Mouse (Mus musculus) limb, embryonic 15.5 days (tissue): ENCODE data around the gene Morc2b. TPM values are rescaled to one million over a fixed set of nuclear protein-coding genes. Genes with fewer than 3 reads are reported as not detected.
A peak's percentile ranks its signal among the peaks of the same experiment; 100 is the strongest.
"Not testable (repeated sequence)": the region's sequence is repeated elsewhere in the genome, so short reads cannot be mapped to it uniquely, and the experiment has no call there.

ENCODE experiments used
- ATAC-seq: fragments of 200-750 bp; cut with Nextera tagmentation; 2 replicates; pipeline ENCODE4 v1.8.0; 2017; ENCODE audit warnings: low read depth, moderate TSS enrichment; ENCODE audit not compliant: insufficient number of reproducible peaks, low FRiP score, low TSS enrichment
- H3K27ac ChIP-seq: fragments of 300-500 bp; sonication (generic); 2 replicates; pipeline ENCODE4 v1.5.1; 2015; ENCODE audit warnings: moderate library complexity, mild to moderate bottlenecking, inconsistent platforms
- H3K27me3 ChIP-seq: fragments of 300-500 bp; sonication (generic); 2 replicates; pipeline ENCODE4 v1.6.1; 2015; ENCODE audit warnings: inconsistent platforms
- H3K36me3 ChIP-seq: fragments of 300-500 bp; sonication (generic); 2 replicates; pipeline ENCODE4 v1.6.1; 2015; ENCODE audit warnings: inconsistent platforms
- H3K4me1 ChIP-seq: fragments of 300-500 bp; sonication (generic); 2 replicates; pipeline ENCODE4 v1.6.1; 2015; ENCODE audit warnings: inconsistent platforms
- H3K4me2 ChIP-seq: fragments of 300-500 bp; sonication (generic); 2 replicates; pipeline ENCODE4 v1.6.1; 2015; ENCODE audit warnings: mild to moderate bottlenecking, inconsistent platforms
- H3K4me3 ChIP-seq: fragments of 300-500 bp; sonication (generic); 2 replicates; pipeline ENCODE4 v1.5.1; 2015; ENCODE audit warnings: mild to moderate bottlenecking, inconsistent platforms
- H3K9ac ChIP-seq: fragments of 300-500 bp; sonication (generic); 2 replicates; pipeline ENCODE4 v1.6.1; 2015; ENCODE audit warnings: inconsistent platforms
- H3K9me3 ChIP-seq: fragments of 300-500 bp; sonication (generic); 2 replicates; pipeline ENCODE4 v1.6.1; 2016; ENCODE audit warnings: inconsistent platforms
- WGBS: fragments of 180-500 bp; shearing (Covaris S2); methylation state at CpG from one replicate; pipeline ENCODE4 v1.1.7; 2015; 5-methylcytosine and 5-hydroxymethylcytosine counted together
- polyA plus RNA-seq: library from polyadenylated mRNA; unstranded; fragments of >200 nt; fragmentation: Nextera tagmentation; extraction: Ambion mirVana; gene quantifications from 2 replicates; pipeline ENCODE4 v1.2.1, GENCODE M21; 2015

Gene Morc2b
- 0.14 and 0.16 TPM in 2 replicates for polyA plus RNA-seq

DNA sequence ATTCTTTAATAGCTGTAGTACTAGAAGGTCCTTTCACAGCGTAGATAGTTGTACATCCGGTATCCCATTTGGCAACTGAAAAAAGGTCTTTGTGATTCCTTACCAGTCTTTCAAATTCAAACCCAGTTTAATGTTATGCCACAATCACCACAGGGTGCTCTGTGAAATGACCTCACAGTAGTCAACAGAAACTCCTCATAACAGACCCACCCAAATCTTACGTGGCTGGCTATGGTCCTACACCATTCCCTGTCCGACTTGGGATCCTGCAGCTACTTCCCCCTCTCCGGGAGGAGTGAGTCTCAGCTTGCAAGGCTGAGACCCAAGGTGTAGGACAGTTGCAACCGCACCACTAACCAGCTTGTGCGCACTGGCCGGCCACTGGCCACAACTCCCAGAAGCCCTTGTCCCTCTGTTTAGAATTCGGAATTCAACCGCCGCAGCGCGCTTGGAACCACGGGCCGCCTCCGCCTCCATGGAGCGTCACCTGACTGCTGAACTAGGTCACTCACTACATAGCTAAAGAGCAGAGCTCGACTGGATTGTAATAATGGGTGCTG lies at the start of gene Morc2b:
Gene Morc2b, minus strand, starts transcription at position 423 of the 560 bp plus-strand sequence.
- Histone ChIP-seq H3K27ac (no peak within 1 kb of the TSS), H3K36me3 (no peaks in the 10 kb centered on the region), H3K4me3 (no peak within 1 kb of the TSS), H3K9me3 (no peaks in the 10 kb centered on the region), H3K9ac (no peak within 1 kb of the TSS), H3K4me1 (no peaks in the 10 kb centered on the region), H3K27me3 (no peaks in the 10 kb centered on the region), H3K4me2 (no peak within 1 kb of the TSS)
- no peak for ATAC-seq
- WGBS, result 71% methylated on average over 18 of the region's 18 CpGs

DNA sequence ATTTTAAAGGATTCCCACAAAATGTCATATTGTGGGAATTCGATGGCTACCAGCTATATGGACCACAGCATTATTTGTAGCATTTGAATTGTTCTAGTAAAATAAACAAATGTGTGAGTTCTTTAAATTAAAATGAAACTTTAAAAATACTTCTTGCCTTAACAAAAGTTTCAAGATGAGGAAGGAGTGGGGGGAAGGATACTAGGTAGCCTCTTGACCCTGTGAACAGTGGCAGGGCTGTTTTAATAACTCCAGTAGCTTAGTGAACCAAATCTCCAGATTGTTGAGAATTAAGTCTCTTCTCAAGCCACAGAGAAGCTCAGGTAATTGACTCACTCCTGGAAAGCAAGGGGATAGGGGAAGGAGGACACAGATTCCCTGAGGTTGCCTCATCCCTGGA lies 28.7 kb upstream of the Morc2b start, which contains the start of gene Olfr55:
Gene Olfr55, plus strand, starts transcription at position 301 of the 400 bp plus-strand sequence.
- not testable (repeated sequence) for H3K9me3 ChIP-seq, H3K27ac ChIP-seq, H3K4me1 ChIP-seq, H3K4me2 ChIP-seq, H3K36me3 ChIP-seq, H3K27me3 ChIP-seq, H3K9ac ChIP-seq, H3K4me3 ChIP-seq, ATAC-seq
- WGBS, result 65% methylated on average over 1 of the region's 1 CpGs

DNA sequence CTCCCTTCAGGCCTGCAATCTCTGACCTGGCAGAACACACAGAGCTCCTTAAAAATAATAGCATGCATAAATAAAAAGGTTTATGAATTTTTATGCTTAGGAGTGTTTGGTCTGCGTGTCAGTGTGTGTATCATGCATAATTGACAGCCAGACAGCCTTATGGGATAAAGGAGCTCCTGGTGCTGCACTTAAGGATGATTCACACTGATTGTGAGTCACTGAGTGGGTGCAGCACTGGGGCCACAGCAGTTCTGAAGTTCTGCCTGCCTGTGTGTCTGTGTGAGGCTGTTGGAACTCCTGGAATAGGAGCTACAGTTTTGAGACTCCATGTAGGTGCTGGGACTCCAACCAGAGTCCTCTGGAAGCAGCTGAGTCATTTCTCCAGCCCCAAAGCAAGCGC lies 13.2 kb downstream of the Morc2b start:
- Histone ChIP-seq H3K4me1 (no peaks in the 10 kb centered on the region), H3K36me3 (no peaks in the 10 kb centered on the region), H3K27me3 (no peaks in the 10 kb centered on the region), H3K9me3 (no peaks in the 10 kb centered on the region), H3K27ac (no peak overlapping the region), H3K9ac (no peak overlapping the region), H3K4me2 (no peak overlapping the region), H3K4me3 (no peak overlapping the region)
- WGBS, result 64% methylated on average over 2 of the region's 2 CpGs
- ATAC-seq, result no peak

DNA sequence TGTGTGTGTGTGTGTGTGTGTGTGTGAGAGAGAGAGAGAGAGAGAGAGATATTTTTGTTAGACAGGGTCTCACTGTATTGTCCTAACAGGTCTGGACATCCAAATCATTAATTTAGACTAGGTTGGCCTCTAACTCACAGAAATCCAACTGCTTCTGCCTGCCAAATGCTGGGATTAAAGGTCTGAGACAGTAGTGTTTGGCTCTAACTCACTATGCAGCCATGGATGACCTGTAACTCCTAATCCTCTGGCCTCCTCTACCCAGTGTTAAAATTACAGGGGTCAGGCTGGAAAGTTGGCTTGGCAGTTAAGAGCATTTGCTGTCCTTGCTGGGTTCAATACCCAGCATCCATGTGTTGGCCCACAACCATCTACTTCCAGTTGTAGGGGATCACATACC lies 14.9 kb downstream of the Morc2b start:
- no peak overlapping the region for H3K4me3 ChIP-seq
- H3K9ac ChIP-seq, result no peak overlapping the region
- no peaks in the 10 kb centered on the region for H3K4me1 ChIP-seq
- no peak overlapping the region for H3K27ac ChIP-seq
- H3K27me3 ChIP-seq, result no peaks in the 10 kb centered on the region
- no peaks in the 10 kb centered on the region for H3K36me3 ChIP-seq
- no peaks in the 10 kb centered on the region for H3K9me3 ChIP-seq
- ATAC-seq, result no peak
- H3K4me2 ChIP-seq, result no peak overlapping the region

DNA sequence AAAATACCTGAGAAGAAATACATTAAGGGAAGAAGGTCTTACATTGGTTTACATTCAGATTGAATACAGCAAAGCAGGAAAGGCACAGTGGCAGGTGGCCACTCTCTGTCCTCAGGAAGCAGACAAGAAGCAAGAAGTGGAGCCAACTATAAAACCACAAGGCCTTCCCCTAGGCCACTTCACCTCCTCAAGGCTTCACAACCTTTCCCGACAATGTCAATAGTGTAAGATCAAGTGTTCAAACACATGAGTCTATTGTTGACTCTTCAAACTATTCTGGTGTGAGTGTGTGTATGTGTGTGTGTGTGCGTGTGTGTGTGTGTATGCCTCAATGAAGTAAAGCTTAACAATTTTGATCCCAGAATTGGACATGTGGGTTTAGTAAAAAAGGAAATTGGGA lies 42.1 kb downstream of the Morc2b start:
- no peak overlapping the region for H3K4me2 ChIP-seq
- H3K36me3 ChIP-seq, result no peaks in the 10 kb centered on the region
- 93% methylated on average over 2 of the region's 2 CpGs for WGBS
- no peaks in the 10 kb centered on the region for H3K9me3 ChIP-seq
- H3K27ac ChIP-seq, result no peak overlapping the region
- H3K27me3 ChIP-seq, result no peaks in the 10 kb centered on the region
- H3K4me3 ChIP-seq, result no peak overlapping the region
- no peak overlapping the region for H3K9ac ChIP-seq
- peaks cover 4% of the 10 kb centered on the region for H3K4me1 ChIP-seq
- ATAC-seq, result no peak

DNA sequence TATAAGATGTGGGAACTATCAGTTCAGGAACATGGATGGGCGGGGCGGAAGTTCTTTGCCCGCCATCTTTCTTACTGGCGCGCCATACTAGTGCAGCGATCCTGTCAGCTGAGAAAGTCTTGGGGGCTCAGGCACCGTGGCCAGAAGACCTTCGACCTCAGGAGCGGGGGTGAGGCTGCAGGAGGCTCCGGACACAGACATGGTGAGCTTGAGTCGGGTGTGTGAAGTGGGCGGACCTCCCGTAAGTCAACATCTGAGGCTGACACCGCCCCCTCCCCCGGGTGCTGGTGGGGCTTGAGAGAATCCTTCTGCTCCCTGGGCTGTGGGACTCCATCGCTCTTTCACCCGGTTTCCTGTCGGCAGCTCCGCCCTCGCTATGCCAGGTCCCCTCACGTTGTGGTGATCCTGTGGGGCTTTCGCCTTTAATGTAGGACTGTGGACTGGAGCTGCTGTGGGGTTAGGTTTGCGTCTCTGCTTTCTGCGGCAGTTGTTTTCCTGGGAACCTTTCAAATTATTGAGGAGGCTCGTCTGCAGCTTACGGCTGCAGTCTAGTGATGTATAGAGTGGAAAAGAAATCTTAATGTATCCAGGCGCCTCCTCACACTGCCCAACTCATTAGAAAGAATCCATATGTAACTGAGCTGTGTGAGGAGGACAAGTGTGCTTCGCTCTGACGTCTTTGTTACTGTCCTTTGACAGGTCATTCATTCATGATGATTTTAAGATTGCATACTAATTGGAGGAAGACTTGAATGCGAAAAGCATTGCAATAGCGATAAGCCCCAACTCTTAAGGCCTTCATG lies 46.9 kb downstream of the Morc2b start:
- Histone ChIP-seq H3K27me3 (no peaks in the 10 kb centered on the region), H3K4me3 (peak overlapping the region; percentile 69), H3K27ac (peak overlapping the region; percentile 87), H3K9me3 (no peaks in the 10 kb centered on the region), H3K9ac (peak overlapping the region; percentile 46), H3K4me1 (peaks cover 7% of the 10 kb centered on the region), H3K36me3 (no peaks in the 10 kb centered on the region), H3K4me2 (peak overlapping the region; percentile 58)
- peak; percentile 40; the same call in 1 of the 2 replicates for ATAC-seq
- 2% methylated on average over 31 of the region's 31 CpGs for WGBS

DNA sequence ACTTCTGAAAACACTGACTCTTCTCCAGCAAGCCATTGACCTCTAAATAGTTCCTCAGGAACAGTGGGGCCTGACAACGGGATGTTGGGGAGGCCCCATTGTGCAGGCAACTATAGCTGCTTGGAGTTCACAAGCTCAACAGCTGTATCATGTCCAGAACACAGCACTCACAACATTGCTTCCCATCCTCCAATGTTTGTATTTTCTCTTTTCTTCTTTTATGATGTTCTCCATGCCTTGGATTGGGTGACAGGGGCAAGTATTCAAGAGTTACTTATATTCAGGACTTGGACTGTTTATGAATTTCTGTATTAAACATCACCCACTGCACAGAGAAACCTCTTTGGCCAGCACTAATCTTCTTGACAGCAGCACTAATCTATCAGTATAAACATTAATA lies 47.9 kb downstream of the Morc2b start:
- no peak for ATAC-seq
- H3K9ac ChIP-seq, result no peak overlapping the region
- H3K9me3 ChIP-seq, result no peaks in the 10 kb centered on the region
- no peak overlapping the region for H3K27ac ChIP-seq
- no peaks in the 10 kb centered on the region for H3K27me3 ChIP-seq
- WGBS, result 95% methylated on average over 1 of the region's 1 CpGs
- no peak overlapping the region for H3K4me3 ChIP-seq
- H3K4me1 ChIP-seq, result peaks cover 7% of the 10 kb centered on the region
- H3K4me2 ChIP-seq, result no peak overlapping the region
- H3K36me3 ChIP-seq, result no peaks in the 10 kb centered on the region

DNA sequence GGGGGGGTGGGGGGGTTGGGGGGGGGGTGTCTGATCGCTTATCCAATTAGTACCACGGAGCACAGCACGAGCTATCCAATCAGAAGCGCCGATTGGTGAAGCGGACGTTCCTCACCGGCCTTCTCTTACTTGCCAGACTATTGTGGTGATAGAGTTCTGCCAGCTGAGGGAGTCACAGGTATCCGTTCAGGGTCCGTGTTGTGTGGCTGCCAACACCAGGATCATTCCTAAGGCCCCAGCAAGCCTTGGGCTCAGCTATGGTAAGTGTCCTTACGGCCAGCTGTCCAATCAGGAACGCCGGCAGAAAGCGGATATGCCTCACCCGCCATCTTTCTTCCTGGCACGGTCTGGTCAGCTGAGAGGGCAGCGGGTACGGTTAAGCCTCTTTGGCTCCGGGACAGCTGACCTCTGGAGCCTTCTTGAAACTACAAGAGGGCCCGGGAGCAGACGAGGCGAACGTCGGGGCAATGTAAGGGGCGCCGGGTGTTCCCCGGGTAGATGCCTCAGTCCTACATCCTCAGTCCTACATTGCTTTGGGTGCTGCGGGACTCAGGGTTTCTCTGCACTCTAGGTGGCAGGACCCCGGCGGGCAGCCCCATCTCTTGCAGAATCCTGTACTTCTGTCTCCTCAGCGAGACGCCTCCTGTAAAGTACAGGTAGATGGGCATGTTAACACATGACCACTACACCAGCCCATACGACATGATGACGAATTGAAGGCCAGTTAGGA lies 50.1 kb downstream of the Morc2b start, which contains the start of gene Zfp563:
Gene Zfp563, plus strand, starts transcription at position 91 of the 730 bp plus-strand sequence.
- peak within 1 kb of the TSS; percentile 54 for H3K4me2 ChIP-seq
- 3% methylated on average over 34 of the region's 34 CpGs for WGBS
- H3K36me3 ChIP-seq, result no peaks in the 10 kb centered on the region
- H3K4me1 ChIP-seq, result peaks cover 7% of the 10 kb centered on the region
- H3K4me3 ChIP-seq, result peak within 1 kb of the TSS; percentile 59
- no peaks in the 10 kb centered on the region for H3K9me3 ChIP-seq
- no peaks in the 10 kb centered on the region for H3K27me3 ChIP-seq
- peak within 1 kb of the TSS; percentile 41 for H3K9ac ChIP-seq
- H3K27ac ChIP-seq, result peak within 1 kb of the TSS; percentile 91
- peak; percentile 93 for ATAC-seq

DNA sequence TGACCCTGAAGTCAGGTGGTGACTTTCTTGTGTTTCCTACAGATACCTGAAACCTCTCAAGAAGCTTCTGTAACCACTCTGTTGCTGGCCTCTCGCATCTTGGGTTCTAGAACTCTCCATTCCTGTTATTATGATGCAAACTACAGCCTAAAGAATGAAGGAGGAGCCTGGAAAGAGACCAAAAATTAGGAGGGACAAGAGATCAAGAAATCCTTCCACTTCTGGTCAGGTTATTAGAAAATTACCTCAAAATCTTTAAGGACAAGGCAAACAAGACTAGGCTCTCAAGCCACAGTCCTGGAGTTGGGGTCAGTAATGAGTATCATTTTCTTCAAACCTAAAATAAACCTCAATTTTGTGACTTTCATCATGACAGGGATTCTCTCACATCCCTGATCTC lies 71.5 kb downstream of the Morc2b start, which contains the start of gene 4921501E09Rik:
Gene 4921501E09Rik, minus strand, starts transcription at position 101 of the 400 bp plus-strand sequence.
- ATAC-seq, result no peak
- Histone ChIP-seq H3K4me3 (no peak within 1 kb of the TSS), H3K4me1 (no peaks in the 10 kb centered on the region), H3K27me3 (no peaks in the 10 kb centered on the region), H3K27ac (no peak within 1 kb of the TSS), H3K36me3 (no peaks in the 10 kb centered on the region), H3K4me2 (no peak within 1 kb of the TSS), H3K9ac (no peak within 1 kb of the TSS), H3K9me3 (no peaks in the 10 kb centered on the region)
- 41% methylated on average over 1 of the region's 1 CpGs for WGBS

Other genes with a start within 250 kb of the Morc2b start
- gene Zfp870, start 248.0 kb downstream of the Morc2b start, polyA plus RNA-seq, result 7.5 and 8.5 TPM in 2 replicates
- gene Cyp4f14, start 222.3 kb downstream of the Morc2b start, polyA plus RNA-seq, result not detected in 2 replicates
- 14.2 and 14.8 TPM in 2 replicates for gene Cyp4f13, start 192.3 kb downstream of the Morc2b start, polyA plus RNA-seq
- gene Zfp472, start 173.9 kb downstream of the Morc2b start, polyA plus RNA-seq, result 10.5 and 11.6 TPM in 2 replicates
- gene Zfp952, start 146.6 kb downstream of the Morc2b start, polyA plus RNA-seq, result 12.2 and 12.4 TPM in 2 replicates
- gene Zfp763, start 106.3 kb downstream of the Morc2b start, polyA plus RNA-seq, result 13.1 and 13.8 TPM in 2 replicates
- gene 4921501E09Rik, start 71.6 kb downstream of the Morc2b start, polyA plus RNA-seq, result not detected in 2 replicates
- gene Zfp563, start 50.4 kb downstream of the Morc2b start, polyA plus RNA-seq, result 9.8 and 10.0 TPM in 2 replicates
- gene Olfr55, start 28.8 kb upstream of the Morc2b start, polyA plus RNA-seq, result not detected in 2 replicates
- gene Olfr239, start 51.6 kb upstream of the Morc2b start, polyA plus RNA-seq, result not detected in 2 replicates
- not detected in 2 replicates for gene Olfr1564, start 82.0 kb upstream of the Morc2b start, polyA plus RNA-seq
- gene Zfp955a, start 115.5 kb upstream of the Morc2b start, polyA plus RNA-seq, result 16.9 and 18.4 TPM in 2 replicates
- 0.03 TPM in 1 of 2 replicates, not detected in the other for gene Olfr63, start 125.0 kb upstream of the Morc2b start, polyA plus RNA-seq
- 13.2 and 15.3 TPM in 2 replicates for gene Zfp955b, start 149.9 kb upstream of the Morc2b start, polyA plus RNA-seq
- 8.4 and 9.0 TPM in 2 replicates for gene Zfp81, start 219.2 kb upstream of the Morc2b start, polyA plus RNA-seq